ENCODE assay signal across 17 mouse cellular contexts in genomic region chr6:49048395-49048794, GRCm38 (mm10). TPM values are rescaled to one million over a fixed set of nuclear protein-coding genes. Genes with fewer than 3 reads are reported as not detected.
"Had no signal": no experiment of that assay in that cellular context is flagged by ENCODE, and none has a peak within 500 bp of the region (broad histone marks: within the 10 kb centered on the region; RNA-seq: fewer than 3 reads in every experiment).

No protein-coding gene starts in this region.

- H3K9me3 ChIP-seq: neural tube, embryonic 13.5 days; neural tube, embryonic 15.5 days; stomach, embryonic 15.5 days had no signal

- H3K4me2 ChIP-seq: neural tube, embryonic 13.5 days; neural tube, embryonic 15.5 days; stomach, embryonic 15.5 days had no signal

- H3K4me3 ChIP-seq: neural tube, embryonic 13.5 days; neural tube, embryonic 15.5 days; stomach, embryonic 15.5 days had no signal

- H3K27ac ChIP-seq: neural tube, embryonic 13.5 days; neural tube, embryonic 15.5 days; stomach, embryonic 15.5 days; stomach, postnatal 0 days had no signal

- H3K9ac ChIP-seq: neural tube, embryonic 13.5 days; neural tube, embryonic 15.5 days; stomach, embryonic 15.5 days had no signal

- DNase-seq: retina, postnatal 1 day; right cerebral cortex, adult 18-20 months; right cerebral cortex, postnatal 14 days; right cerebral cortex, postnatal 25 days; right cerebral cortex, postnatal 4 days; spleen, adult 18-20 months; thymus, adult 18-20 months; thymus, adult 2 months; thymus, postnatal 14 days; thymus, postnatal 25 days; thymus, postnatal 36 days; thymus, postnatal 4 days had no signal

- H3K36me3 ChIP-seq: neural tube, embryonic 13.5 days; neural tube, embryonic 15.5 days; stomach, embryonic 15.5 days had no signal

- H3K4me1 ChIP-seq: neural tube, embryonic 13.5 days; neural tube, embryonic 15.5 days; stomach, embryonic 15.5 days had no signal

- H3K27me3 ChIP-seq: neural tube, embryonic 13.5 days; neural tube, embryonic 15.5 days; stomach, embryonic 15.5 days had no signal

RNA-seq across cellular contexts. Expression of gene Gpnmb, which starts 12.0 kb away (rescaled TPM):
- total RNA-seq: neutrophil, adult 5-6 weeks had no signal
